Mouse (Mus musculus): Measurements from ENCODE around the gene Tbc1d22a. TPM values are rescaled to one million over a fixed set of nuclear protein-coding genes. Genes with fewer than 3 reads are reported as not detected.

Gene Tbc1d22a
- total and polyA plus RNA-seq, 3 experiments, result 15.1 to 21.1 TPM; not detected in 1

- Histone ChIP-seq H3K79me2 (ENCODE audit: control insufficient read depth, insufficient read depth, low read length, poor library complexity) (no peaks in the 10 kb centered on the region), H3K36me3 (ENCODE audit: control insufficient read depth in 1 of 2, insufficient read depth in 2 of 2, low read length in 2 of 2) (no peaks in the 10 kb centered on the region), H3K9me3 (replicated peaks; ENCODE audit: insufficient read depth, low read length) (no peaks in the 10 kb centered on the region), H3K4me1 (ENCODE audit: control insufficient read depth in 1 of 2, insufficient read depth in 2 of 2, low read length in 2 of 2) (peaks cover 0 to 7% of the 10 kb centered on the region in 2 experiments; a peak in 1 of 4 replicates), H3K27ac (ENCODE audit: control insufficient read depth, low read depth, low read length) (no peak overlapping the region), H3K27me3 (ENCODE audit: control insufficient read depth in 1 of 2, insufficient read depth in 2 of 2, low read length in 2 of 2) (no peaks in the 10 kb centered on the region), H3K4me3 (ENCODE audit: control insufficient read depth in 1 of 2, insufficient read depth in 1 of 2, low read depth in 2 of 2, low read length in 2 of 2) (no peak overlapping the region), H3K9ac (ENCODE audit: control insufficient read depth, low read depth, low read length, poor library complexity, severe bottlenecking) (no peak overlapping the region)
- no peak for DNase-seq (ENCODE audit: low read depth, low spot score)
- TF ChIP-seq RAD21 (IDR thresholded peaks at IDR 0.05; ENCODE audit: low read depth, low read length) (no peak), KAT2A (conservative IDR thresholded peaks at IDR 0.05; ENCODE audit: low read depth, low read length) (no peak), BHLHE40 (IDR thresholded peaks at IDR 0.05; ENCODE audit: borderline replicate concordance, low read depth, low read length) (no peak), USF1 (IDR thresholded peaks at IDR 0.05; ENCODE audit: low read depth, low read length) (no peak), TCF12 (IDR thresholded peaks at IDR 0.05; ENCODE audit: low read depth, low read length) (no peak)
These were observed 71.0 kb downstream of the Tbc1d22a start for GRCm38 (mm10) chr15:86285296-86285695.

- TF ChIP-seq SMC3 (IDR thresholded peaks at IDR 0.05; ENCODE audit: low read depth, low read length), result no peak
- TF ChIP-seq JUND (IDR thresholded peaks at IDR 0.05; ENCODE audit: low read depth, low read length), result no peak
- no peak for TF ChIP-seq NRF1 (IDR thresholded peaks at IDR 0.05; ENCODE audit: insufficient read depth, low read depth, low read length, poor library complexity, severe bottlenecking)
- TF ChIP-seq TAL1 (IDR thresholded peaks at IDR 0.05; ENCODE audit: low read length), result no peak
- TF ChIP-seq ZKSCAN1 (IDR thresholded peaks at IDR 0.05; ENCODE audit: low read depth, low read length), result no peak
- TF ChIP-seq MAX (IDR thresholded peaks at IDR 0.05; ENCODE audit: low read length), result no peak
- no peak for TF ChIP-seq TCF12 (IDR thresholded peaks at IDR 0.05; ENCODE audit: low read depth, low read length)
- TF ChIP-seq BHLHE40 (IDR thresholded peaks at IDR 0.05; ENCODE audit: borderline replicate concordance, low read depth, low read length), result no peak
- TF ChIP-seq E2F4 (IDR thresholded peaks at IDR 0.05; ENCODE audit: borderline replicate concordance, low read depth, low read length), result no peak
- no peak for TF ChIP-seq USF1 (IDR thresholded peaks at IDR 0.05; ENCODE audit: low read depth, low read length)
- no peak for TF ChIP-seq SIN3A (IDR thresholded peaks at IDR 0.05; ENCODE audit: low read length)
- Histone ChIP-seq H3K4me1 (ENCODE audit: control insufficient read depth in 1 of 2, insufficient read depth in 2 of 2, low read length in 2 of 2) (no peaks in the 10 kb centered on the region), H3K9me3 (replicated peaks; ENCODE audit: insufficient read depth, low read length) (no peaks in the 10 kb centered on the region), H3K27ac (ENCODE audit: control insufficient read depth, low read depth, low read length) (no peak overlapping the region), H3K36me3 (ENCODE audit: control insufficient read depth in 1 of 2, insufficient read depth in 2 of 2, low read length in 2 of 2) (no peaks in the 10 kb centered on the region), H3K27me3 (ENCODE audit: control insufficient read depth in 1 of 2, insufficient read depth in 2 of 2, low read length in 2 of 2) (no peaks in the 10 kb centered on the region), H3K4me3 (ENCODE audit: control insufficient read depth in 1 of 2, insufficient read depth in 1 of 2, low read depth in 2 of 2, low read length in 2 of 2) (no peak overlapping the region), H3K9ac (ENCODE audit: control insufficient read depth, low read depth, low read length, poor library complexity, severe bottlenecking) (no peak overlapping the region), H3K79me2 (ENCODE audit: control insufficient read depth, insufficient read depth, low read length, poor library complexity) (no peaks in the 10 kb centered on the region)
- DNase-seq (ENCODE audit: low read depth, low spot score), result no peak
These were observed 75.8 kb downstream of the Tbc1d22a start for GRCm38 (mm10) chr15:86290074-86290473.

- Histone ChIP-seq H3K4me1 (ENCODE audit: control insufficient read depth in 1 of 2, insufficient read depth in 2 of 2, low read length in 2 of 2) (no peaks in the 10 kb centered on the region), H3K79me2 (ENCODE audit: control insufficient read depth, insufficient read depth, low read length, poor library complexity) (no peaks in the 10 kb centered on the region), H3K27me3 (ENCODE audit: control insufficient read depth in 1 of 2, insufficient read depth in 2 of 2, low read length in 2 of 2) (no peaks in the 10 kb centered on the region), H3K4me3 (ENCODE audit: control insufficient read depth in 1 of 2, insufficient read depth in 1 of 2, low read depth in 2 of 2, low read length in 2 of 2) (no peak overlapping the region), H3K27ac (ENCODE audit: control insufficient read depth, low read depth, low read length) (no peak overlapping the region), H3K9ac (ENCODE audit: control insufficient read depth, low read depth, low read length, poor library complexity, severe bottlenecking) (no peak overlapping the region), H3K9me3 (replicated peaks; ENCODE audit: insufficient read depth, low read length) (no peaks in the 10 kb centered on the region), H3K36me3 (ENCODE audit: control insufficient read depth in 1 of 2, insufficient read depth in 2 of 2, low read length in 2 of 2) (no peaks in the 10 kb centered on the region)
- no peak for DNase-seq (ENCODE audit: low read depth, low spot score)
- no peak for TF ChIP-seq MAX (IDR thresholded peaks at IDR 0.05; ENCODE audit: low read length)
- TF ChIP-seq TBP (IDR thresholded peaks at IDR 0.05; ENCODE audit: low read depth, low read length), result no peak
- TF ChIP-seq CHD2 (IDR thresholded peaks at IDR 0.05; ENCODE audit: low read length), result no peak
- no peak for TF ChIP-seq CHD1 (IDR thresholded peaks at IDR 0.05; ENCODE audit: low read depth, low read length)
- TF ChIP-seq RCOR1 (IDR thresholded peaks at IDR 0.05; ENCODE audit: low read depth, low read length), result no peak
- TF ChIP-seq JUND (IDR thresholded peaks at IDR 0.05; ENCODE audit: low read depth, low read length), result no peak
- TF ChIP-seq BHLHE40 (IDR thresholded peaks at IDR 0.05; ENCODE audit: borderline replicate concordance, low read depth, low read length), result no peak
- TF ChIP-seq CTCF (IDR thresholded peaks at IDR 0.05 in 2 of 3, conservative IDR thresholded peaks at IDR 0.05 in 1 of 3; ENCODE audit: control insufficient read depth in 1 of 3, insufficient read depth in 1 of 3, low read depth in 2 of 3, low read length in 3 of 3, poor library complexity in 1 of 3, severe bottlenecking in 1 of 3), result no peak
- no peak for TF ChIP-seq GABPA (IDR thresholded peaks at IDR 0.05; ENCODE audit: low read depth, low read length)
- no peak for TF ChIP-seq RAD21 (IDR thresholded peaks at IDR 0.05; ENCODE audit: low read depth, low read length)
- TF ChIP-seq TAL1 (IDR thresholded peaks at IDR 0.05; ENCODE audit: low read length), result no peak
- TF ChIP-seq POLR2AphosphoS2 (IDR thresholded peaks at IDR 0.05; ENCODE audit: low read length), result no peak
- no peak for TF ChIP-seq ZNF384 (IDR thresholded peaks at IDR 0.05; ENCODE audit: low read depth, low read length)
- no peak for TF ChIP-seq ETS1 (IDR thresholded peaks at IDR 0.05; ENCODE audit: low read depth, low read length)
- TF ChIP-seq NRF1 (IDR thresholded peaks at IDR 0.05; ENCODE audit: insufficient read depth, low read depth, low read length, poor library complexity, severe bottlenecking), result no peak
- no peak for TF ChIP-seq MEF2A (IDR thresholded peaks at IDR 0.05; ENCODE audit: extremely low read depth, insufficient replicate concordance, low read depth, low read length, poor library complexity, severe bottlenecking)
- no peak for TF ChIP-seq UBTF (IDR thresholded peaks at IDR 0.05; ENCODE audit: borderline replicate concordance, insufficient read depth, low read depth, low read length)
- TF ChIP-seq NELFE (IDR thresholded peaks at IDR 0.05; ENCODE audit: low read depth, low read length), result no peak
These were observed 78.0 kb downstream of the Tbc1d22a start for GRCm38 (mm10) chr15:86292288-86292687.

Data from MEL (cell line).